Mouse (Mus musculus): ENCODE data around the gene Ccng1.

Ccng1 gene

GRCm38 (mm10) chr11:40755109-40755627 lies at the start of gene Ccng1:
TSS of gene Ccng1 (minus strand) at chr11:40755311.
- DNase-seq (ENCODE audit: inconsistent age in 2 of 2, low spot score in 1 of 2) = peak; percentile 96 to 98

- no peak for DNase-seq (ENCODE audit: inconsistent age in 2 of 2, low spot score in 1 of 2)
These were observed 35.2 kb upstream of the Ccng1 start for GRCm38 (mm10) chr11:40790307-40790706.

- no peak for DNase-seq (ENCODE audit: inconsistent age in 2 of 2, low spot score in 1 of 2)
These were observed 34.6 kb upstream of the Ccng1 start for GRCm38 (mm10) chr11:40789701-40790100.

- DNase-seq (ENCODE audit: inconsistent age in 2 of 2, low spot score in 1 of 2) = no peak
These were observed 31.8 kb upstream of the Ccng1 start for GRCm38 (mm10) chr11:40786900-40787299.

- DNase-seq (ENCODE audit: inconsistent age in 2 of 2, low spot score in 1 of 2) = no peak
These were observed 29.2 kb upstream of the Ccng1 start for GRCm38 (mm10) chr11:40784326-40784725.

GRCm38 (mm10) chr11:40783346-40783745 lies 28.2 kb upstream of the Ccng1 start:
- DNase-seq (ENCODE audit: inconsistent age in 2 of 2, low spot score in 1 of 2) = no peak

- no peak for DNase-seq (ENCODE audit: inconsistent age in 2 of 2, low spot score in 1 of 2)
These were observed 26.7 kb upstream of the Ccng1 start for GRCm38 (mm10) chr11:40781857-40782256.

- peak; percentile 5 to 74 for DNase-seq (ENCODE audit: inconsistent age in 2 of 2, low spot score in 1 of 2)
These were observed 20.5 kb upstream of the Ccng1 start for GRCm38 (mm10) chr11:40775315-40776269.

GRCm38 (mm10) chr11:40764690-40765089 lies 9.6 kb upstream of the Ccng1 start:
- DNase-seq (ENCODE audit: inconsistent age in 2 of 2, low spot score in 1 of 2) = no peak

GRCm38 (mm10) chr11:40763395-40763794 lies 8.3 kb upstream of the Ccng1 start:
- peak in 1 of 2 experiments; percentile 39 for DNase-seq (ENCODE audit: inconsistent age in 2 of 2, low spot score in 1 of 2)

GRCm38 (mm10) chr11:40759896-40760295 lies 4.8 kb upstream of the Ccng1 start:
- DNase-seq (ENCODE audit: inconsistent age in 2 of 2, low spot score in 1 of 2) = no peak

GRCm38 (mm10) chr11:40755968-40756367 lies 857 bp upstream of the Ccng1 start:
- peak in 1 of 2 experiments; percentile 9 for DNase-seq (ENCODE audit: inconsistent age in 2 of 2, low spot score in 1 of 2)

- DNase-seq (ENCODE audit: inconsistent age in 2 of 2, low spot score in 1 of 2) = no peak
These were observed 425 bp downstream of the Ccng1 start for GRCm38 (mm10) chr11:40754664-40755107.

- no peak for DNase-seq (ENCODE audit: inconsistent age in 2 of 2, low spot score in 1 of 2)
These were observed 1.3 kb downstream of the Ccng1 start for GRCm38 (mm10) chr11:40753836-40754235.

- DNase-seq (ENCODE audit: inconsistent age in 2 of 2, low spot score in 1 of 2) = no peak
These were observed 7.4 kb downstream of the Ccng1 start for GRCm38 (mm10) chr11:40747716-40748115.

- no peak for DNase-seq (ENCODE audit: inconsistent age in 2 of 2, low spot score in 1 of 2)
These were observed 8.8 kb downstream of the Ccng1 start for GRCm38 (mm10) chr11:40746361-40746760.

- DNase-seq (ENCODE audit: inconsistent age in 2 of 2, low spot score in 1 of 2) = no peak
These were observed 10.8 kb downstream of the Ccng1 start for GRCm38 (mm10) chr11:40744348-40744747.

- DNase-seq (ENCODE audit: inconsistent age in 2 of 2, low spot score in 1 of 2) = no peak
These were observed 13.4 kb downstream of the Ccng1 start for GRCm38 (mm10) chr11:40741605-40742262.

GRCm38 (mm10) chr11:40737369-40737768 lies 17.7 kb downstream of the Ccng1 start:
- no peak for DNase-seq (ENCODE audit: inconsistent age in 2 of 2, low spot score in 1 of 2)

GRCm38 (mm10) chr11:40734251-40734752 lies 20.8 kb downstream of the Ccng1 start:
- no peak for DNase-seq (ENCODE audit: inconsistent age in 2 of 2, low spot score in 1 of 2)

- peak; percentile 95 to 97 for DNase-seq (ENCODE audit: inconsistent age in 2 of 2, low spot score in 1 of 2)
These were observed 21.6 kb downstream of the Ccng1 start, which contains the start of the genes Hmmr and Nudcd2 for GRCm38 (mm10) chr11:40733339-40734174. TSS of gene Hmmr (minus strand) at chr11:40733422. TSS of gene Nudcd2 (plus strand) at chr11:40733667.
